Mouse (Mus musculus): ENCODE data around the gene Zfp568. TPM values are rescaled to one million over a fixed set of nuclear protein-coding genes. Genes with fewer than 3 reads are reported as not detected.

The Zfp568 gene
- total RNA-seq, 2 experiments from 2014 or later: 3.1 to 3.6 TPM

DNA sequence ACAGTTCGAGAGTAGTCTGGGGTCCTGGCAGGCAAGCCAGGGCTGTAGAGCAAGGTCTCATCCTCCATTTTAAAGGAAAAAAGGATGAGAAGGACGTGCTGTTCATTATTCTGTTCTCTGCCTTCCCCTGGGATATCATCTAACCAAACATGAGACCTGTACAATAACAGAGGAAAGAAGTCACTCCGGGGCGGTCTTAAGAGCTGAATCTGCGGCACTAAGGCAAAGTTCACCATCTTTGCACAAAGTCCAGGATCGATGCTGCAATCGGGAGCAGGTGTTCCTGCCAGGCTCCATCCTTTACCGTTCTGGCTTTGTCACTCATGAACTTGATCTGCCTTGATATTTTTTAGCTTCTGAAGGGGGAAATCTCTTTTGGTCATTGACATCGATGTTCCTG lies 13.1 kb upstream of the Zfp568 start:
- Histone ChIP-seq H3K27ac (no peak overlapping the region), H3K4me3 (no peak overlapping the region)
- TF ChIP-seq CTCF (conservative IDR thresholded peaks at IDR 0.05): no peak
- DNase-seq (ENCODE audit: low spot score in 2 of 2): no peak

DNA sequence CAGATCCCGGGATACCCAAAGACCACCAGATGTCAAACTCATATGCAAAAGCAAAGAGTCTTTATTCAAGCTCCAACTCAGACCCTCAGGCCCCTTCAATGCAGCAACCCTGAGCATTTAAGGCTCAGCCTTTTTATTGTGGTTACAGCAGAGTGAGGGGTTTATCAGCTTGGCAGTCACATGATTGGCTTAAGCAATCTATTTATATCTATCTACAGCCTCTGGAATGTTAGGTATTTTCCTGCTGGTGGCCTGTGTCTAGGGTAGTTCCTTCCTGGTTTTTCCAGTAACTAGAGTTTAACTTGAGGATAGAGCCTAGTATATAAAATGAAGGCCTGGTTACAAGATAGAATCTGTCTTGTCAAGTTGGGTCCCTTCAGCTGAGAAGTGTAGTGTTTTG lies 3.0 kb upstream of the Zfp568 start:
- Histone ChIP-seq H3K4me3 (no peak overlapping the region), H3K27ac (no peak overlapping the region)
- DNase-seq (ENCODE audit: low spot score in 2 of 2): no peak
- TF ChIP-seq CTCF (conservative IDR thresholded peaks at IDR 0.05): no peak

DNA sequence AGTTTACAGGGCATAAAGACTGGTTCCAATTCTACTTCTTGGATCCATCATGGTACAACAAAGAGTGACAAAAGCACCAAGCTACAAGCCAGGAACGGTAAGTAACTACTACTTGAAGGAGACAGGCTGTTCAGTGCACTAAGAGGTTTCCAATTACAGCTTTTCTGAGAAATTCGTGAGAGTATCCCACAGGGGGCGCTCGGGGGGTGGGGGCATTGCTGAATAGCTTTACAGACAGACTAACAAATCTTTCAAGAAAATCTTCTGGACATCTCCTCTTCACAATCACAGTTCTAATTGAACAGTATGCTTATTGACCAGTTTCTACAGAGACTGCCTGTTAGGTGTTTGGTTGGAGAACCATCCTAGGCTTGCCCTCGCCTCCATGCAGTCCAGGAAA lies 2.3 kb upstream of the Zfp568 start:
- no peak overlapping the region for H3K4me3 ChIP-seq
- H3K27ac ChIP-seq: no peak overlapping the region
- TF ChIP-seq CTCF (conservative IDR thresholded peaks at IDR 0.05): peak; percentile 43
- no peak for DNase-seq (ENCODE audit: low spot score in 2 of 2)

DNA sequence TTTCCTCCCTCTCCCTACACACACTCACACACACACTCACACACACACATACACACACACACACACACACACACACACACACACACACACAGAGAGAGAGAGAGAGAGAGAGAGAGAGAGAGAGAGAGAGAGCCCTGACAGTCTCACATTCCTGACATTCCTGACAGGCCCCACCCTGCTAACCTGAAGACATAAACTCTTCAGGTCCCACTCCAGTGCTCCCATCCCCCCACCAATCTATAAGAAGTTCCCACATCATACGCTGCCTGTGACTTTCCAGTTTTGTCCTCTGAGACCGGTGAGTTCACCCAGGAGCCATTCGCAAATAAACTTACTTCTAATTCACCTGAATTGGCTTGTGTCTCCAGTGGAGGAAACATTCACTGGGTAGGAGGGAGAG lies 1.9 kb upstream of the Zfp568 start:
- DNase-seq (ENCODE audit: low spot score in 2 of 2): no peak
- TF ChIP-seq CTCF (conservative IDR thresholded peaks at IDR 0.05): no peak
- H3K4me3 ChIP-seq: no peak overlapping the region
- no peak overlapping the region for H3K27ac ChIP-seq

DNA sequence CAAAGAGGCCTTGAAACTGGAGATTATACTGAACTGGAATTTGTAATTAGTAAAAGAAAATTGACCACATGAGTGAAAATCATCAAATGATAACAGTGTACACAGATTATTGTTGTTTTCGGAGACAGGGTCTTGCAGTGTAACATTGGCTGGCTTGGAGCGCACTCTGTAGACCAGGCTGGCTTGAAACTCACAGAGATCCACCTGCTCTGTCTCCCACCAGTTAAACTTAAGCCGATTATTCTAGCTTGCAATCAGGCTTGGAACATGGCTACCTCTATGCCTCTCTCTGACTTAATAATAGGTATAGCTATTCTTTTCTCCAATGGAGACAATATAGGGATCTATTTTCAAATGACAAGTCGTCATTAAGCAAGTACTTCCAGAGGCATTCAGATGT lies 1.4 kb upstream of the Zfp568 start:
- no peak overlapping the region for H3K27ac ChIP-seq
- TF ChIP-seq CTCF (conservative IDR thresholded peaks at IDR 0.05): no peak
- H3K4me3 ChIP-seq: no peak overlapping the region
- no peak for DNase-seq (ENCODE audit: low spot score in 2 of 2)

DNA sequence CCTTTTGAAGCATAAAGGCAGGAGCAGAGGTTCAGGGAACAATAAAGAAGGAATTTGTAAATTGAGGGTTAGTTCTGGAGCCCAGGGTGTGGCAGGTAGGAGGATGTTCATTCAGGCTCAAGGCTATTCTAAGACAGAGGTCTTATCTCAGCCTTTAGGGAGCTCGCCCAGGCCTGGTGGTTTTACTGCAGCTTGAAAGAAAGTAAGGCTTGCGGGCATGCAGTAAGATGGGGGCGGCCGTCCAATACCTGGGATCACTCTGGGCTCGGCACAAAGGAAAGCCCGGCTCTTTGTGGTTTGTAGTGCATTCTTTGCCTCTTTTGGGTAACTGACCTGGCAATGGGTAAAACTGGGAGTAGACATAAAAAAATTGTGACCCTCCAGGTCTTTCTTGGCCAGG lies 824 bp upstream of the Zfp568 start:
- H3K27ac ChIP-seq: peak overlapping the region; percentile 87
- H3K4me3 ChIP-seq: peak overlapping the region; percentile 95
- no peak for DNase-seq (ENCODE audit: low spot score in 2 of 2)
- TF ChIP-seq CTCF (conservative IDR thresholded peaks at IDR 0.05): no peak

DNA sequence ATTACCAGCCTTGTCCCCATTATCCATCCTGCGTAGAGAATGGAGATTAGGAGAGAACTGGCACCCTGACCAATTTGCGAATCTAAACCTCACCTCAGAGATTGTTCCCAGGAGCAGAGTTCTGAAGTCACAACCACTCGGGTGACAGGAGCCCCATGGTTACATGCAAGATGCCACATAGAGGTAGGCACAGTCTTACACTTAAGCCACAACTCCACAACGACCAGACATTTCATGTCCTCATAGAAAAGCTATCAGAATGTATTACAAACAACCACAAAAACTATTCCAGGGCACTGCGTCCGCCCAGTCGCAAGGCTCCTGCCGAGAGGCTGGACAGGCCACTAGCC lies 440 bp upstream of the Zfp568 start:
- Histone ChIP-seq H3K27ac (peak overlapping the region; percentile 87), H3K4me3 (peak overlapping the region; percentile 95)
- no peak for DNase-seq (ENCODE audit: low spot score in 2 of 2)
- TF ChIP-seq CTCF (conservative IDR thresholded peaks at IDR 0.05): no peak

DNA sequence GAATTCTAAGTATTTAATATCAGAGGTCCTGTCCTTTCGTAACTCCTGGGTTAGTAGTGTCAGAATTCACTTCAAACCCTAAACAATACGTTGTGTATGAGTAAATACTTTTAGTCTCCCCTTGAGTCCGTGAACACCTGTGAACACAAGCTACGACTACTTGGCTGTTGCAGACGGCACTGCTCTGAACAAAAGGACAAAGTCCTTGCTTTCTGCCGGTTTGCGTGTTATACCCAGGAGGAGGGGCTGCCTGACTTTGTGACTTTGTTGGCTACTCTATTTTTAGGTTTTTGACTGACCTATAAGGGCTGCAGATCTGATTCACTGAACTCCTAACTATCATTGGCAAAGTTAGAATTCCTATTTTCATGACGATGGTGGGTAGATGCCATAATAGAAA lies 2.3 kb downstream of the Zfp568 start:
- TF ChIP-seq CTCF (conservative IDR thresholded peaks at IDR 0.05): no peak
- Histone ChIP-seq H3K4me3 (no peak overlapping the region), H3K27ac (no peak overlapping the region)
- DNase-seq (ENCODE audit: low spot score in 2 of 2): no peak

DNA sequence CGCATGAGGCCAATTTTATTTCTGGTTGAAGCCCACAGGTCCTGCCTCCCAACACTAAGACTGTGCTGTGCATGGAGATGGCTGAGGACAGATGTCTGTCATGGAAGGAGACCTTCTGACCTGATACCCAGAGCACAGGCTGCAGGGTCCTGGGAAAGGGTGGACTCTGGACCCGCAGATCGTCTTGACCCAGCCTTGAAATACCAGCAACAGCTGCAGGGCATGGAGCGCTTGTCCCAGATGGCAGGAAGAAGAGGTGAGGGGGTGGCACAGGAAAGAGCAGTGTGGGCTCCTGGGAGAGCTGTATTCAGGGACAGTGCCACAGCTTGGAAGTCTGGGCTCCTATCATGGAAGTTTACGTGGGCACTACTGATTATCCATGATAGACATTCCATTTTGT lies 3.8 kb downstream of the Zfp568 start:
- DNase-seq (ENCODE audit: low spot score in 2 of 2): no peak
- TF ChIP-seq CTCF (conservative IDR thresholded peaks at IDR 0.05): no peak
- Histone ChIP-seq H3K4me3 (no peak overlapping the region), H3K27ac (no peak overlapping the region)

DNA sequence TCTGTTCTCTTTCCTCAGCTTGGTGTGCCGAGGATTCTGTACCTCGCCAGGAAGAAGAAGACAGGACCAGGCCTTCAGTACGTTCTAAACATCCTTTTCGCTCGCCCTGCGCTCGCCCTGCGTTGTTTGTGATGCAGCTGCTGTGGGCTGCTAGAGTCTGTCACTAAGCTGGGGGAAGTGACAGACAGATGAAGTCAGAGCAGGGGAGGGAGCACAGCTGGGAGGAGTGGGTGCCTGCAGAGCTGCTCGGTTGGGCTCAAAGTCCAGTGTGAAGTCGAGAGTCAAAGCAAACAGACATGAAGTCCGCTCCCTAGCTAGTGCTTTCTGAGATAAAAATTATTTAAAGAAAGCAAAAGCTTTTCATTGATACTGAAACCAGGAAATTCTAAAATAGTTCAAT lies 5.3 kb downstream of the Zfp568 start:
- H3K27ac ChIP-seq: no peak overlapping the region
- no peak for DNase-seq (ENCODE audit: low spot score in 2 of 2)
- H3K4me3 ChIP-seq: no peak overlapping the region
- TF ChIP-seq CTCF (conservative IDR thresholded peaks at IDR 0.05): no peak

DNA sequence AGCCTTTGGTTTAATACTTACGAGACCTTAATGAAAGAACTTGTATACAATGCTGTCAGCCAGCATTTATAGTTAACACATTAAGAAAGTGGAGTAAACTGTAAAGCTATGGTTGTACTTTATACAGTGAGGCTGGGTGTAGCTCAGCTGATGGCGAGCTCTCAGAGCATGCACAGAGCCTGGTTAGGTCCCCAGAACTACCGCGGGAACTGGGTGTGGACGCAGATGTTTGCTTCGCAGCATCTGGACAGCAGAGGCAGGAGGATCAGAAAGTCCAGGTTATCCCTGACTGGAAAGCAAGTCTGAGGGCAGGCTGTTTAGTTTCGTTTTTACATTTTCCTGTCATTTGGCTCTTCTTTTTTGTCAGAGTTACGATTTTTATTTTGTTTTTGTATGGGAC lies 8.9 kb downstream of the Zfp568 start:
- no peak for DNase-seq (ENCODE audit: low spot score in 2 of 2)
- Histone ChIP-seq H3K27ac (no peak overlapping the region), H3K4me3 (no peak overlapping the region)
- no peak for TF ChIP-seq CTCF (conservative IDR thresholded peaks at IDR 0.05)

DNA sequence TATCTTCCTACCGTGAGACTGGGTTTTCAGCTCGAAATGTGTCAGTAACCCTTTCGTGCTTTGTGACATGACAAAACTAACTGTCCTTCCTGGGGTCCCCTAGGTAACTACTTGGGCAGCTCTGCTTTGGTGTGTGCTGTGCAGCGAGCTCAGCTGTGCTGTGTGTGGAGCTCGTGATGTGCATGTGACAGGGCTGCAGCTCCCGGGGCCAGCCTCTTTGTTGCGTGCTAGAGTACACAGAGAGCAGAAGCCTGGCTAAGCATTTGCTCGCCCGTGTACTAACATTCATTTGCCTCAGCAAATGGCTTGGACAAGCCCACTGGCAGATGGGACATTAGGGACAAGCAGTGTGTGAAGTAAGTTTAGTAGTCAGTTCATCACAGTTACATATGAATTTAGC lies 9.6 kb downstream of the Zfp568 start:
- TF ChIP-seq CTCF (conservative IDR thresholded peaks at IDR 0.05): no peak
- Histone ChIP-seq H3K27ac (no peak overlapping the region), H3K4me3 (no peak overlapping the region)
- DNase-seq (ENCODE audit: low spot score in 2 of 2): no peak

DNA sequence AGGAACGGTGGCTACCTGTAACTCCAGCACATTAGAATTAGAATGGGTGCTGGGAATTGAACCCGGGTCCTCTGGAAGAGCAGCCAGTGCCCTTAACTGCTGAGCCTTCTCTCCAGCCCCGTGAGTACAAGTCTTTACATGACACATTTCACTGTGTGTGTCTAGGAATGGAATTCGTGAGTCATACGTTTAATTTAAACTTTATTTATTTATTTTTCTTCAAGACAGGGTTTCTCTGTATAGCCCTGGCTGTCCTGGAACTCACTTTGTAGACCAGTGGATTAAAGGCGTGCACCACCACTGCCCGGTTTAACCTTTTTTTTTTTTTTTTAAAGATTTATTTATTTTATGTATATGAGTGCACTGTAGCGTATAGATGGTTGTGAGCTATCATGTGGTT lies 11.4 kb downstream of the Zfp568 start:
- Histone ChIP-seq H3K4me3 (no peak overlapping the region), H3K27ac (no peak overlapping the region)
- DNase-seq (ENCODE audit: low spot score in 2 of 2): no peak
- TF ChIP-seq CTCF (conservative IDR thresholded peaks at IDR 0.05): no peak

DNA sequence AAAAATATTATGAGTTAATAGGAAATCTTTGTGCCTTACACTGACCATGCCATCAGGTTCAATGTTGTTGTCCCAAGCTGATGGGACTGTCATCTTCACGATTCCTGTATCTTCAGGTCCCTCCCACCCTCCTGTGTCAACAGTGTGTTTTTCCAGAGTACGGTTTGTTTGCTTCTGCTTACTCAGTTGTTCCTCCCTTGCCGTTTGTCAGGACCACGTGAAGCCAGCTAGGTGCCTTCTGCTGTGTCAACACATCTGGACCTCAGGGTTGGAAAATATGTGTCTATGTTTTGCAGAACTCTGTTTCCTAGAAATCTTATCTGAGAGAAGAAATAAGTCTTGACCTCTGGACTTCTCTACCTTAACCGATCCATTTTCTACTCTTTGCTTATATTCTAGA lies 16.8 kb downstream of the Zfp568 start:
- Histone ChIP-seq H3K27ac (no peak overlapping the region), H3K4me3 (no peak overlapping the region)
- TF ChIP-seq CTCF (conservative IDR thresholded peaks at IDR 0.05): no peak
- DNase-seq (ENCODE audit: low spot score in 2 of 2): no peak

DNA sequence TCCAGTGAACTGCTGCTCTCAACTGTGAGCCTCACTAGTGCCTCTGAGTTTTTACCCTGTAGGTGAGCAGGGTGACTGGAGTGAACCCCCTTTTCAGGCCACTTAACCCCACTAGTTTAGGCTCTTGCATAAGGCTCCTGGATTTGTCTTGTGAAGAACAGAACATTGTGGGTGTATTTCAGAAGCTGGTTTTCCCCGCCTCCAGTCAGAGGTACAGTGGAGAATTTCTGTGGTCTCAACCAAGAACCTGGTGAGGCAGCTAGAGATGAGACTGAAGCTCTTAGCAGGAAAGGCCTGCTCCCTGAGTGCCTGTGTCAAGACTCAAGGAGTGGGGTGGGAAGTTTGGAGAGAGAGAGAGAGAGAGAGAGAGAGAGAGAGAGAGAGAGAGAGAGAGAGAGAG lies 23.8 kb downstream of the Zfp568 start:
- no peak for DNase-seq (ENCODE audit: low spot score in 2 of 2)

More for the DNA sequence above, 23.8 kb downstream of the Zfp568 start:
- Histone ChIP-seq H3K4me3 (no peak overlapping the region), H3K27ac (no peak overlapping the region)
- no peak for TF ChIP-seq CTCF (conservative IDR thresholded peaks at IDR 0.05)

Data from layer of hippocampus, adult 2 months (tissue).